Mouse (Mus musculus) left cerebral cortex, adult 2 months (tissue): ENCODE measurements at regions not wholly inside any gene's neighbourhood (a gene's known extent, or its start where the extent isn't known, plus 50 kb on each side); places are given as distances from the start of the nearest gene placed in this dataset.

ENCODE experiments used
- DNase-seq, 2 experiments: peaks; one replicate each; pipeline ENCODE4 v3.0.0; 2021 to 2022; ENCODE audit warnings: low spot score in 2 of 2, mixed read lengths in 1 of 2; ENCODE audit errors: extremely low spot score in 1 of 2
- H3K27ac ChIP-seq: fragments of 200-600 bp; 2 replicates; pipeline ENCODE4 v1.8.1; 2022
- H3K4me3 ChIP-seq: fragments of 200-600 bp; 2 replicates; pipeline ENCODE4 v1.8.1; 2022
- CTCF ChIP-seq: fragments of 200-600 bp; IDR thresholded peaks from 2 replicates; pipeline ENCODE4 v1.8.1; 2022; ENCODE audit warnings: antibody characterized with exemption, mild to moderate bottlenecking, moderate library complexity
- intact Hi-C: fragments of 180-260 bp; cut with DNase I; formaldehyde crosslinking; loops from one replicate; pipeline ENCODE4 v1.15.1; 2025

- peak overlapping the region; percentile 82 for H3K27ac ChIP-seq
- intact Hi-C loops = loop anchor here (5.0 kb wide), 1 partner anchor 168 kb away; no protein-coding TSS in a partner anchor
- peak; percentile 13 to 38 for DNase-seq
- H3K4me3 ChIP-seq = peak overlapping the region; percentile 17; the same call in 1 of the 2 replicates
- TF ChIP-seq CTCF = no peak
Measured at GRCm38 (mm10) chr15:94045131-94045756, 420.0 kb downstream of the Adamts20 start.

- no peak for TF ChIP-seq CTCF
- H3K27ac ChIP-seq = peak overlapping the region; percentile 41; the same call in 1 of the 2 replicates
- intact Hi-C loops = no loop called here
- no peak for DNase-seq
- no peak overlapping the region for H3K4me3 ChIP-seq
Measured at GRCm38 (mm10) chr15:94032957-94033356, 432.3 kb downstream of the Adamts20 start.

DNA sequence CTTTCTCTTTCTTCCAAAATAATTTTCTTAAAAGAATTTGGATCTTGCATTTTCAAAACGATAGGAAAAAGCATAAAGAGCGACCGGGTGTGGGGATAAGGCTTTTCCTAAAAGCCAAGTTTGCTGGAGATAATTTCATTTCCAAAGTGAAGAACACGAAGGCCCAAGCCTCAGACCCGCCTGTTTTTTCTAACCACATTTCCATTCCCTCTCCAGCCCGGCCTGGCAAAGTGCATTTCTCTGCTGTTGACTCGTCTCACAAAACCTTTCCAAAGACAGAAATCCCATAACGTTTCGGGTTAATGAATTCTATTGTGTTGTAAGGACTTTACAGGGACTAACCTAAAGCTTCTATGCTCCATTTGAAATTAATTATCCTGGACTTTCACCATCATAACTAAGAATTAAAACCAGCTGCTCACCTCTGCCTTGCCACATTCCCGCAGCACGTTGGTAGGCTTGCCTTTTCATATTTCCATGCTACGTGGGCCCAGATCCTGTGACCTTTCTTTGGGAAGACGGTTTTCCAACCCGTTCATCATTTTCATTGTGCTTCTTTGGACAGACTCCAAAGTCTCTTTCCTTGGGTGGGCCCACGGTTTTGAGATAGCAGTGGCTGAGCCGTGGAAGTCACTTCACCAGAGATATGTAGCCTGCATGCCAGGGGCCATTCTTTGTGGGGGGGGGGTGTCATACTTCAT lies 430.5 kb upstream of the Prickle1 start:
- TF ChIP-seq CTCF = no peak
- no peak overlapping the region for H3K27ac ChIP-seq
- no peak overlapping the region for H3K4me3 ChIP-seq
- intact Hi-C loops = no loop called here
- DNase-seq = no peak

DNA sequence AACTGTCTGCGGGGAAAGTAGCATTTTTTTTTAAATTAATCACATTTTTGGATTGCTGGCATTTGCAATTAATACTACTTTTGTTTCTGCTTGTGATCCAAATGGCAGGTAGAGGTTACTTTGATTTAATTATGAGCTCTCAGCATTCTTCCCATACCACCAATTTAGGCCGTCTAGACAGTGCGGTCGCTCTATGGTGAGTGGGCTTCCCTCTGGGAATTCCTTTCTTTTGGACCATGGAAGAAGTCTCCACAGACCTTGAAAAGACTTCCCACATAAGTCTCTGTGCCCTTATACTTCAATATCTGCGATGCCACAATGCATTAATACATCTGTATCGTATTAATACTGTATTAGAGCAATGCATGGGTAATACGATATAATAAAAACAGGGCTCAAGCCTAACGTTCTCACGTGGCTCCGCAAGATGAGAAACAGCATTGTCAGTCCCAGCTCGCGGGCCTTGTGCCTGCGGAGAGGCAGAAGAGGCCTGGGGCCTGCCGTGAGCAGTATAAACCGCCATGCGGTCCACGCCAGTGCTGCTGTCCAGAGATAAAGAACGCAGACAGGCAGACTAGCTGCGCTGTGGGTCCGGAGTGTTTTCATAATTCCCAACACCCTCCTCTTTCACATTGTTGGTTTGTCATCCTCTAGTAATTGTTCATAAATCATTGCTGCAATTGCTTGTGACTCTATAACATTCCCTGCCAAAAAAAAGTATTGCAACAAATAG lies 429.7 kb upstream of the Prickle1 start:
- H3K27ac ChIP-seq = no peak overlapping the region
- H3K4me3 ChIP-seq = no peak overlapping the region
- intact Hi-C loops = no loop called here
- no peak for TF ChIP-seq CTCF
- no peak for DNase-seq

DNA sequence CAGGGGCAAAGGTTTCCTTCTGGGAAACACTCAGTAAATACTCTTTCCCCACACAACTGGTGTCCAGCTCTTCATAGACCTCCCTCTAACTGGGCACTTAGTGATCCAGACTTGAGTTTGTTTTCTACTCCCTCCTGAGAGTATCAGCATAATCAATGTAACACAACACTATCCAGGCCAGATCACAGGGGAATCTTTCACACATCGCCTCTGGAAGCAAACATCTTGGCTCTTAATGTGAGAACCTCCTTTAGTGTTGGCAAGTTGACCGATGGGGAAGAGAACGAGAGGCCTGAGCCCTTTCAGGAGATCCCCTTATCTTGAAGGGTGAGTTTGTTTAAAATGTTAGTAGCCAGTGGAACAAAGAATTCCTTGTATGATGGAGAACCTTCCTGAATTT lies 429.1 kb upstream of the Prickle1 start:
- DNase-seq = no peak
- TF ChIP-seq CTCF = no peak
- intact Hi-C loops = no loop called here
- no peak overlapping the region for H3K4me3 ChIP-seq
- no peak overlapping the region for H3K27ac ChIP-seq

DNA sequence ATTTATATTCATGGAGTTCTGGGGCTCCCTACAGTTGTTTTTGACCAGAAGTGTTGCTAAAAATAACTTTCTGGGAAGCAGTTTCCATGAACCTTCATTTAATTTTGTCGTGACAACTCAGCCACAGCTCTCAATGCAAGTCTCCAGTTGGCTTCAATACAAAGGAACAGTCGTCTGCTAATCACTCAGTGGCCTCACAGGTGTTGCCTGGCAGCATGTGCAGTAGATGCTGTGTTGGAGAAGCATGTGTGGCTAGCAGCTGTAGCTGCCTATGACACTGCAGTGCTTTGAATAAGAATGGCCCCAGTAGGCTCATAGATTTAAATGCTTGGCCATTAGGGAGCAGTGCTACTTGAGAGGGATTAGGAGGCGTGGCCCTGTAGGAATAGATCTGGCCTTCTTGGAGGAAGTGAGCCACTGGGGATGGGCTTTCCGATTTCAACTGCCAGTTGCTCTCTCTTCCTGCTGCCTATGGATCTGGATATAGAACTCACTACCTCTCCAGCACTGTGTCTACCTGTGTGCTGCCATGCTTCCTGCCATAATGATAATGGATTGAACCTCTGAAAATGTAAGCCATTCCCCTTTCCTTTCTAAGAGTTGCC lies 428.5 kb upstream of the Prickle1 start:
- no peak overlapping the region for H3K27ac ChIP-seq
- H3K4me3 ChIP-seq = no peak overlapping the region
- intact Hi-C loops = no loop called here
- no peak for TF ChIP-seq CTCF
- no peak for DNase-seq

GRCm38 (mm10) chr15:94023501-94023900 lies 427.8 kb upstream of the Prickle1 start:
- H3K27ac ChIP-seq = no peak overlapping the region
- no peak overlapping the region for H3K4me3 ChIP-seq
- no peak for DNase-seq
- intact Hi-C loops = no loop called here
- no peak for TF ChIP-seq CTCF

DNA sequence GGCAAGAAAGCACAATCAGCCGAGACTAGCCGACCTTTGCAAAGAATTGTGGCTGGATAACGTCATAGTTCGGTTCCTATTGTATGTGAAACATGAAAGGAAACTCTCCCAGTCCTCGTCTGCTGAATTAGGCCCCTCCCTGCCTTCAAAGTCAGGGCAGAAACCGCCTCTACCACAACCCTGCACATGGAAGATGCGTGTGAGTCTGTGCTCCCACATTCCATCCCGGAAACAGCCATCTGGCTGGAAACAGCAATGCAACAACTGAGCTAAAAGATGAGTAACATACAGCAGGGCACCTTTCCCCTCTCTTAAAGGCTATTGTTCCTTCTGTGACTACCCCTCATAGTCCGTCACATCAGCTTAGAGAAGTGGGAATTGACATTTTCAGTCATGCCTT lies 422.1 kb upstream of the Prickle1 start:
- no peak overlapping the region for H3K27ac ChIP-seq
- peak in 1 of 2 experiments; percentile 24 for DNase-seq
- intact Hi-C loops = no loop called here

GRCm38 (mm10) chr15:94011499-94011898 lies 415.8 kb upstream of the Prickle1 start:
- no peak for TF ChIP-seq CTCF
- peak overlapping the region; percentile 83 for H3K27ac ChIP-seq
- intact Hi-C loops = no loop called here
- peak in 1 of 2 experiments; percentile 20 for DNase-seq
- H3K4me3 ChIP-seq = no peak overlapping the region

More for the DNA sequence above, 422.1 kb upstream of the Prickle1 start:
- no peak for TF ChIP-seq CTCF
- H3K4me3 ChIP-seq = no peak overlapping the region

DNA sequence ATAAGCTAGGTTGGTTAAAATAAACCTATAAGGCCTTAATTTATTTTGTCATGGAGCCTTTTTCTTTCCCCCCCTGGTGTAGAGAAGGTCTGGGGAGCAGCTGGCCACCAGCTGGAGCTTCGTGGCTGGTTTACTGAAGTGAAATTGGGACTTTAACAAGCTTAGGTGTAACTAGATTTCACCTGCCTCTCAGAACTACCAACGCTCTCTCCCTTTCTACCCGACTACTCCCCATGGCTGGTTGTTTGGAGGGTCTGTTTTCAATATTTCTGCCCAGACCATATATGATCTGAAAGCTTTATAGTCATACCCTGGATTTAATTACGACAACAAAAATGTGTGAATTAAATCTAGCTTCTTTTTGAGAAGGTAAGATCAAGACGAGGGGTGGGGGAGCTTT lies 410.4 kb upstream of the Prickle1 start:
- intact Hi-C loops = no loop called here
- TF ChIP-seq CTCF = no peak
- DNase-seq = no peak
- H3K4me3 ChIP-seq = no peak overlapping the region
- H3K27ac ChIP-seq = peak overlapping the region; percentile 28; the same call in 1 of the 2 replicates

GRCm38 (mm10) chr15:94004911-94005310 lies 409.2 kb upstream of the Prickle1 start:
- no peak for TF ChIP-seq CTCF

DNA sequence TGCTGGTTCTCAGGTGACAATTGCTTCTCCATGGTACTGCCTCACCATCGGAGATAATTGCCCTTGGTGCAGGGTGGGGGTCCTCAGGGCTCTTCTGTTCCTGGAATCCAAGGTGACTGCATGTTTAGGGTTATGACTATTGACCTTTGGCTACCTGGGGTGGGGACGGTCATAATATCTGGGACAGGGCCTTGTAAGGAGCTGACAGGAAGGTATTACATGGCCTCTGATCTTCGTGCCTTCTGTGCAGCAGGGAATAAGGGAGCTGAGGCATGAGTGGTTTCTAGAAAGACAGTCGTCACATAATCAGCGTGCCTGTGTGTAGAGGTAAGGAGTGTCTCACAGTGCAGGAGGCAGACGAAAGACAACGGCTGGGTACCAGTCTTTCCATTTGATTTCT lies 407.5 kb upstream of the Prickle1 start:
- TF ChIP-seq CTCF = no peak
- Histone ChIP-seq H3K27ac (no peak overlapping the region), H3K4me3 (no peak overlapping the region)
- intact Hi-C loops = no loop called here
- no peak for DNase-seq

More at GRCm38 (mm10) chr15:94004911-94005310, 409.2 kb upstream of the Prickle1 start:
- no peak for DNase-seq
- no peak overlapping the region; the same call in 1 of the 2 replicates for H3K27ac ChIP-seq
- no peak overlapping the region for H3K4me3 ChIP-seq
- intact Hi-C loops = no loop called here
